Mouse (Mus musculus): ENCODE results near the gene Prrg2.

DNA sequence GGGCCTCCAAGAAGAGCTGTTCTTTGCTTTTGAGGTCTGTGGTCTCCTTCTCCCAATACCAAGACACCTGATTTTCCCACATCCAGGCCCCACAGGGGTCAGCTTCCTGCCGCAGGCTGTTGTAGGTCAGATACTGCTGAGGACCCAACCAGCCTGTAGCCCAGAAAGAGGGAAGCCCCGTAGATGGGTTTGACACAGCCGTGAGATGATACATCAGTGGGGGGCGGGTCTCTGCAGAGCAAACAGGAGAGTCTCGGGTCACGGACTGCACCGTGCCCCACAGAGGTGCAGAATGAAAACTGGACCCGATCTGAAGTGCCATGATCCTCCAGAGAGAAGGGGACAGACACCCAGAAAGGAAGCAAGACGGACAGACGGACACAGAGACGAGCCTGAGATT lies 40.0 kb upstream of the Prrg2 start:
- TF ChIP-seq CTCF (IDR thresholded peaks at IDR 0.05; ENCODE audit: extremely low read depth, insufficient read depth, insufficient read length, insufficient replicate concordance) (no peak), POLR2A (IDR thresholded peaks at IDR 0.05; ENCODE audit: low read depth, low read length) (no peak)

All from spleen, adult 2 months (tissue).